Mouse (Mus musculus) kidney, embryonic 16.5 days (tissue): ENCODE data around the gene Fam120b. TPM values are rescaled to one million over a fixed set of nuclear protein-coding genes. Genes with fewer than 3 reads are reported as not detected.

Experiments used
- ATAC-seq: fragments of 200-750 bp; cut with Nextera tagmentation; 2 replicates; pipeline ENCODE4 v1.8.0; 2017; ENCODE audit warnings: moderate TSS enrichment; ENCODE audit not compliant: low FRiP score, low TSS enrichment
- H3K27ac ChIP-seq: fragments of 300-500 bp; sonication (generic); 2 replicates; pipeline ENCODE4 v1.5.1; 2014; ENCODE audit warnings: low read length
- H3K27me3 ChIP-seq: fragments of 300-500 bp; sonication (generic); 2 replicates; pipeline ENCODE4 v1.6.1; 2014; ENCODE audit warnings: low read length, control low read depth, mixed read lengths; ENCODE audit not compliant: insufficient read depth
- H3K36me3 ChIP-seq: fragments of 300-500 bp; sonication (generic); 2 replicates; pipeline ENCODE4 v1.6.1; 2014; ENCODE audit warnings: low read length, control low read depth, mixed read lengths; ENCODE audit not compliant: insufficient read depth
- H3K4me1 ChIP-seq: fragments of 300-500 bp; sonication (generic); 2 replicates; pipeline ENCODE4 v1.6.1; 2014; ENCODE audit warnings: low read length, control low read depth, mixed read lengths; ENCODE audit not compliant: insufficient read depth
- H3K4me2 ChIP-seq: fragments of 300-500 bp; sonication (generic); replicated peaks from 2 replicates; pipeline ENCODE4 v1.6.1; 2014; ENCODE audit warnings: low read depth, low read length
- H3K4me3 ChIP-seq: fragments of 300-500 bp; sonication (generic); 2 replicates; pipeline ENCODE4 v1.5.1; 2014; ENCODE audit warnings: mild to moderate bottlenecking, low read length
- H3K9ac ChIP-seq: fragments of 300-500 bp; sonication (generic); replicated peaks from 2 replicates; pipeline ENCODE4 v1.6.1; 2014; ENCODE audit warnings: low read length
- H3K9me3 ChIP-seq: fragments of 300-500 bp; sonication (generic); 2 replicates; pipeline ENCODE4 v1.6.1; 2016; ENCODE audit warnings: low read length, control low read depth
- WGBS: fragments of 180-500 bp; shearing (Covaris S2); extraction: QIAGEN DNeasy Blood & Tissue Kit; methylation state at CpG from one replicate; pipeline ENCODE4 v1.1.7; 2014; 5-methylcytosine and 5-hydroxymethylcytosine counted together
- polyA plus RNA-seq: library from polyadenylated mRNA; unstranded; fragments of >200 nt; fragmentation: Nextera tagmentation; extraction: Ambion mirVana; gene quantifications from 2 replicates; pipeline ENCODE4 v1.2.1, GENCODE M21; 2015

Gene Fam120b
- polyA plus RNA-seq, 1 experiment from 2014 or later: 31.4 TPM

DNA sequence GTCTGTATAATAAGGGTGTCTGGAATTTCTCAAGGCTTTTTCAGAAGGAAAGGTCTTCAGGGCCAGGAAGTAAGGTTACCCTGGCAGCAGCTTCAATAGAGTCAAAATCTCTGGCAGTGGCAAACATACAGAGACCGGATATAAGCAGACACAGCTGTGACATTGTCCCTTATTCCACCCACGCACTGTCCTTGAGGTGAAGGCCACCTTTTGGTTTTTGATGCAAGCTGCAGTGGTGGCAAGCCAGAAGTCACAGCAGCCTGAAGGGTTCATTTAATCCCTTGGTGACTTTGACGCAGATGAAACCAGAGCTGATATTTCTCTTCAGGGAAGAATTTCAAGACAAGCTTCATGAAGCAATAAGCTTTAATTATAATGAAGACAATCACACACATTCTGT is 53.6 kb downstream of the Fam120b start:
- no peak overlapping the region for H3K4me3 ChIP-seq
- no peaks in the 10 kb centered on the region for H3K27me3 ChIP-seq
- no peaks in the 10 kb centered on the region for H3K36me3 ChIP-seq
- no peaks in the 10 kb centered on the region for H3K4me1 ChIP-seq
- 68% methylated on average over 3 of the region's 3 CpGs for WGBS
- no peaks in the 10 kb centered on the region for H3K9me3 ChIP-seq
- H3K9ac ChIP-seq: no peak overlapping the region
- ATAC-seq: no peak
- no peak overlapping the region for H3K4me2 ChIP-seq
- no peak overlapping the region for H3K27ac ChIP-seq

DNA sequence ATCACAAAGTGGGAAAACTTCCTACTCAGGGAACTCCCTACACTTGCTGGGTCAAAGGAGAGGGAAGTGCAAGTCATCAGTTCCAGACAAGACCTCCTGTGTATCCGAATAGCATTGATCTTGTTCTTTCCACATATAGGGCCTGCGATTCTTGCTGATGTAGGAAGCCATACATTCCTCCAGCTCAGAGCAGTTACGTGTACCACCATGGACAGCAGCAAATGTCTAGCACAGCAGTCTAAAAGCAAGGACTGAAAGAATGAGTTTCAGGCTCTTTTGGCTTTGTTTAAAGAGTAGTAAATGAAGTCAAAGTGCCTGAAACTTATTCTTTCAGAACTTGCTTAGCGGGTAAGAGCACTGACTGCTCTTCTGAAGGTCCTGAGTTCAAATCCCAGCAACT is 59.2 kb downstream of the Fam120b start:
- H3K4me1 ChIP-seq: no peaks in the 10 kb centered on the region
- H3K9ac ChIP-seq: no peak overlapping the region
- no peaks in the 10 kb centered on the region for H3K36me3 ChIP-seq
- 66% methylated on average over 4 of the region's 4 CpGs for WGBS
- H3K9me3 ChIP-seq: no peaks in the 10 kb centered on the region
- ATAC-seq: no peak
- no peaks in the 10 kb centered on the region for H3K27me3 ChIP-seq
- no peak overlapping the region for H3K4me3 ChIP-seq
- H3K27ac ChIP-seq: no peak overlapping the region
- no peak overlapping the region for H3K4me2 ChIP-seq

DNA sequence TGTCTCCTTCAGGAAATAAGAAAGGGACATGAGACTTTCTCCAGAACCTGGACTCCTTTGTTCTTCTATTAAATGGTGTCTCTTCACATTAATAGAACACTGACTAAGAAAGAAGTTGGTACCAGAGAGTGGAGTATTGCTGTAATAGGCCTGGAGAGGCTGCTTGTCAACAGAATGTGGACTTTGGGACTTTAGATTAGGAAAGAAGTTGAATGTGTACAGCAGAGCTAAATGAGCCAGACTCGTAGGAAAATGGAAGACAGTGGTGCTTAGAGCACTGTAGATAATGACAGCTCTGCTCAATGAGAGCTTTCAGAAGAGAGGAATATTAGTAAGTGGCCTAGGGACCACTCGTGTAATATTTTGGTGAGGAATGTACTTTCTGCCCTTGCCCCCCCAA is 60.6 kb downstream of the Fam120b start:
- WGBS: 85% methylated on average over 2 of the region's 2 CpGs
- H3K27me3 ChIP-seq: no peaks in the 10 kb centered on the region
- H3K9me3 ChIP-seq: no peaks in the 10 kb centered on the region
- no peak overlapping the region for H3K4me3 ChIP-seq
- no peak for ATAC-seq
- H3K4me2 ChIP-seq: no peak overlapping the region
- H3K9ac ChIP-seq: no peak overlapping the region
- no peaks in the 10 kb centered on the region for H3K4me1 ChIP-seq
- no peaks in the 10 kb centered on the region for H3K36me3 ChIP-seq
- no peak overlapping the region for H3K27ac ChIP-seq

DNA sequence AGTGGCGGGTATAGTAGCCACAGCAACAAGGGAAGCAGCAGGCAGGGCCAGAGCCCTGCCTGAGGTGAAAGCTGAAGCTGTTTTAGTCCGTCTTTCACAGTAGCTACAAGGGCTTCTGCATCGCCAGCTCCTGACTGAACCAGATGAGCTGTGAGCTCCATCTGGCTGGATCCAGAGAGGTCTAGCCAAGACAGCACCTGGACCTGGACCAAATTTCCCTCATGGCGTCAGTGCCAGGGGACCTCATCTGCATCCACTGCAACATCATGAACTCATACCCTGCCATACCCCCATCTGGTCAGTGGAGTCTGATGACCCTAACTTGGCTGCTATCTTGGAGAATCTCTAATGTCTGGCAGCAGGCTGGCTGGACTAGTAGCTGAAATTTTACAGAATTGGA is 63.8 kb downstream of the Fam120b start:
- 86% methylated on average over 4 of the region's 4 CpGs for WGBS

DNA sequence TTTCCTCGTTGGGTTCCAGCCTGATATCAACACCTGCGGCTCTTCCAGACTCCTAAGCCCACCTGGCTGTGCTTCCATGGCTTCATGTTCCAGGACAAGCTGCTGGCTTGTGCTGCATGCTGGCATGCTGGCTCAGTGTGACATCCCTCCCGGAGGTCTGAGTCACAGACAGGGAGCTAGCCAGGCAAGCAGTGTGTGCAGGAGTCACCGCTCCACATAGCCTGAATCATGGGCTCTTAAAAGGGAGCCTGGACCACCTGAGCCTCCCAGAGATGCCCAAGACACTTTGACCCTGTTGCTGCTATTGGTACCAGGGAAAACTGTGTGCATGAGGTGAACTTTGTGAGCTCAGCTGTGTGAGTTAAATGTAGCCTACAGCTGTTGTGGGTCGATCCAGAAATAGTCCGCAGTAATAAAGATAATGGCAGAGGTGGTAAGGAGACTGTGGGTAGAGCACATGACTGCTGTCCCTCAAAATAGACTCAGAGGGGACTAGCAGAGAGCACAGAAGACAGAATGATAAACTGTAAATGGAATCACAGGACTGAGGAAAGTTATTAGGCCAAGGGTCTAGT is 66.0 kb downstream of the Fam120b start:
- Histone ChIP-seq H3K9me3 (no peaks in the 10 kb centered on the region), H3K36me3 (peaks cover 3% of the 10 kb centered on the region; the same call in 1 of the 2 replicates), H3K4me3 (no peak overlapping the region), H3K9ac (no peak overlapping the region), H3K4me1 (no peaks in the 10 kb centered on the region), H3K27ac (no peak overlapping the region), H3K4me2 (no peak overlapping the region), H3K27me3 (no peaks in the 10 kb centered on the region)
- no peak for ATAC-seq
- WGBS: 93% methylated on average over 6 of the region's 6 CpGs

More for the DNA sequence above, 63.8 kb downstream of the Fam120b start:
- H3K27me3 ChIP-seq: no peaks in the 10 kb centered on the region
- H3K4me2 ChIP-seq: no peak overlapping the region
- H3K9ac ChIP-seq: no peak overlapping the region
- no peak overlapping the region for H3K27ac ChIP-seq
- H3K4me1 ChIP-seq: no peaks in the 10 kb centered on the region
- no peak overlapping the region for H3K4me3 ChIP-seq
- no peak for ATAC-seq
- no peaks in the 10 kb centered on the region for H3K9me3 ChIP-seq
- peaks cover 3% of the 10 kb centered on the region; the same call in 1 of the 2 replicates for H3K36me3 ChIP-seq

DNA sequence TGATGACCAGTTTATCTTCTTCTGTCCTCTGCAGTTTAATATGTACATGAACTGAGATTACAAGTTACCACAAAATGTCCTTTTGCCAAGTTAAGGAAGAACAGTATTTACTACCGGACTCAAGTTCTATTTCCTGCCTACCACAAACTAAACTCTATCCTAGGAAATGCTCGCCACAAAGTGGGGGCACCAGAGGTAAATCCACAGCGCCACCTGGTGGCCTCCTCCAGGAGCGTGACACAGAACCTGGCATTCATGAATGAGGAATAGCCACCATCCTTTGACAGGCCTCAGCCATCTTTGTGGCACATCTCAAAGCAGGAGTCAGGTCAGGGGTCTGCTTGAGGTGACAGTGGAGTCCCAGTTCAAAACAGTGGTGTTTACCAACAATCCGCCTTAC is 71.7 kb downstream of the Fam120b start:
- Histone ChIP-seq H3K27me3 (no peaks in the 10 kb centered on the region), H3K36me3 (peaks cover 24% of the 10 kb centered on the region), H3K4me3 (no peak overlapping the region), H3K9me3 (no peaks in the 10 kb centered on the region), H3K9ac (no peak overlapping the region), H3K4me2 (no peak overlapping the region), H3K4me1 (no peaks in the 10 kb centered on the region), H3K27ac (no peak overlapping the region)
- WGBS: 17% methylated on average over 5 of the region's 5 CpGs
- no peak; the same call in 1 of the 2 replicates for ATAC-seq

DNA sequence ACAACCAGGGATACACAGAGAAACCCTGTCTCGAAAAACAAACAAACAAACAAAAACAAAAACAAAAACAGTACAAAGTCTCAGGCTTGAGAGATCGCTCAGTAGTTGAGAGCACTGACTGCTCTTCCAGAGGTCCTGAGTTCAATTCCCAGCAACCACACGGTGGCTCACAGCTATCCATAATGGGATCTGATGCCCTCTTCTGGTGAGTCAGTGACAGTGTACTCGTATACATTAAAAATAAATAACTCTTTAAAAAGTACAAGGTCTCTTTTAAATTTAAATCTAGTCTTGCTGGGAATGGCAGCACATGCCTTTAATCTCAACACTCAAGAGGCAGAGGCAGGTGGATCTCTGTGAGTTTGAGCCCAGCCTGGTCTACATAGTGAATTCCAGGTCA is 76.7 kb downstream of the Fam120b start:
- Histone ChIP-seq H3K4me3 (no peak overlapping the region), H3K27me3 (no peaks in the 10 kb centered on the region), H3K4me2 (no peak overlapping the region), H3K27ac (no peak overlapping the region), H3K9me3 (no peaks in the 10 kb centered on the region), H3K36me3 (peaks cover 66% of the 10 kb centered on the region), H3K4me1 (no peaks in the 10 kb centered on the region), H3K9ac (no peak overlapping the region)
- ATAC-seq: no peak
- WGBS: 92% methylated on average over 4 of the region's 4 CpGs

Other genes with a start within 250 kb of the Fam120b start
- gene Dll1, start 19.3 kb upstream of the Fam120b start, polyA plus RNA-seq: 34.4 and 36.9 TPM in 2 replicates
- 258 and 270 TPM in 2 replicates for gene Psmb1, start 103.5 kb downstream of the Fam120b start, polyA plus RNA-seq
- gene Tbp, start 103.7 kb downstream of the Fam120b start, polyA plus RNA-seq: 52.5 and 58.1 TPM in 2 replicates
- 44.5 and 45.4 TPM in 2 replicates for gene Pdcd2, start 131.1 kb downstream of the Fam120b start, polyA plus RNA-seq
- gene Prdm9, start 168.2 kb downstream of the Fam120b start, polyA plus RNA-seq: 2.1 and 2.7 TPM in 2 replicates